Mouse (Mus musculus) urinary bladder, postnatal 0 days (tissue): Measurements from ENCODE around the gene Olfr922. TPM values are rescaled to one million over a fixed set of nuclear protein-coding genes. Genes with fewer than 3 reads are reported as not detected.

ENCODE experiments used
- polyA plus RNA-seq: library from polyadenylated mRNA; unstranded; fragments of >200 nt; fragmentation: Nextera tagmentation; extraction: Ambion mirVana; gene quantifications from 2 replicates; pipeline ENCODE4 v1.2.1, GENCODE M21; 2015

Olfr922 gene
- polyA plus RNA-seq = not detected in 2 replicates

GRCm38 (mm10) chr9:38814314-38814713 is at the start of gene Olfr922:
Olfr922 (plus strand) TSS chr9:38814614.

GRCm38 (mm10) chr9:38772768-38773167 is 41.6 kb upstream of the Olfr922 start, which contains the start of gene Olfr921:
Olfr921 (plus strand) TSS chr9:38773068.

GRCm38 (mm10) chr9:38826245-38826644 is 11.8 kb downstream of the Olfr922 start, which contains the start of gene Olfr923:
Olfr923 (plus strand) TSS chr9:38826545.

DNA sequence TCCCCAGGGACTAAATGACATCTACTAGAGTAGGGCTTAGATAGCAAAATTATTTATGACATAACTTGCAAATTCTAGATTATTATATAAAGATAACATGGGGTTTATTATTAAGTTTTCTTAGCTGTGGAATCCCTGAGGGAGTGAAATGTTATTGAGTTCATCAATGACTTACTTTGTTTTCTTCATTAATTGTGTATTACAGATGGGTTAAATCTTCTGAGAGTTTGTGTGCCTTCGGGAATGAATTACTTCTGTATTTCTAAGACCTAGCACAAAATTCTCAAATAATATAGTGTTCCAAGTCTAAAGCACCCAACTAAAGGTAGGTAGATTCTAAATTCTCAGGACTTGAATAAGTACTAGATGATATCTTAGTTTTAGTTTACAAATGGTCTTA is 29.7 kb downstream of the Olfr922 start, which contains the start of gene Olfr924:
TSS of gene Olfr924 (plus strand) at position 301 of the 400 bp plus-strand sequence.

GRCm38 (mm10) chr9:38854760-38855159 is 40.3 kb downstream of the Olfr922 start, which contains the start of gene Olfr26:
Olfr26 (plus strand) TSS chr9:38855060.

Other genes with a start within 250 kb of the Olfr922 start
- gene Olfr912, start 234.4 kb upstream of the Olfr922 start, polyA plus RNA-seq = not detected in 2 replicates
- gene Olfr913, start 221.9 kb upstream of the Olfr922 start, polyA plus RNA-seq = not detected in 2 replicates
- gene Olfr914, start 209.5 kb upstream of the Olfr922 start, polyA plus RNA-seq = not detected in 2 replicates
- not detected in 2 replicates for gene Olfr916, start 154.7 kb upstream of the Olfr922 start, polyA plus RNA-seq
- gene Olfr917, start 148.8 kb upstream of the Olfr922 start, polyA plus RNA-seq = not detected in 2 replicates
- gene Olfr918, start 140.0 kb upstream of the Olfr922 start, polyA plus RNA-seq = not detected in 2 replicates
- not detected in 2 replicates for gene Olfr919, start 110.9 kb upstream of the Olfr922 start, polyA plus RNA-seq
- gene Vwa5a, start 96.3 kb upstream of the Olfr922 start, polyA plus RNA-seq = 30.6 and 30.8 TPM in 2 replicates
- gene Olfr920, start 62.3 kb upstream of the Olfr922 start, polyA plus RNA-seq = 0.02 and 0.06 TPM in 2 replicates
- gene Olfr921, start 41.5 kb upstream of the Olfr922 start, polyA plus RNA-seq = not detected in 2 replicates
- gene Olfr923, start 11.9 kb downstream of the Olfr922 start, polyA plus RNA-seq = not detected in 2 replicates
- not detected in 2 replicates for gene Olfr924, start 29.8 kb downstream of the Olfr922 start, polyA plus RNA-seq
- not detected in 2 replicates for gene Olfr26, start 40.4 kb downstream of the Olfr922 start, polyA plus RNA-seq
- gene Olfr926, start 62.5 kb downstream of the Olfr922 start, polyA plus RNA-seq = not detected in 2 replicates
- gene Olfr930, start 115.2 kb downstream of the Olfr922 start, polyA plus RNA-seq = not detected in 2 replicates
- not detected in 2 replicates for gene Olfr933, start 157.7 kb downstream of the Olfr922 start, polyA plus RNA-seq
- not detected in 2 replicates for gene Olfr934, start 173.7 kb downstream of the Olfr922 start, polyA plus RNA-seq
- gene Olfr935, start 185.1 kb downstream of the Olfr922 start, polyA plus RNA-seq = not detected in 2 replicates
- not detected in 2 replicates for gene Olfr146, start 208.8 kb downstream of the Olfr922 start, polyA plus RNA-seq